Mouse (Mus musculus) testis, adult 2 months (tissue): ENCODE data around the gene Efcab11. TPM values are rescaled to one million over a fixed set of nuclear protein-coding genes. Genes with fewer than 3 reads are reported as not detected.
A peak's percentile ranks its signal among the peaks of the same experiment; 100 is the strongest.

ENCODE experiments used
- H3K27ac ChIP-seq: fragments of 200-500 bp; 2 replicates; pipeline ENCODE4 v1.5.1; 2012; ENCODE audit warnings: low read depth, low read length; ENCODE audit not compliant: control insufficient read depth, insufficient read depth
- H3K27me3 ChIP-seq: fragments of 200-500 bp; 2 replicates; pipeline ENCODE4 v1.6.1; 2012; ENCODE audit warnings: mild to moderate bottlenecking, low read length, moderate library complexity; ENCODE audit not compliant: control insufficient read depth, insufficient read depth
- H3K36me3 ChIP-seq: fragments of 200-500 bp; 2 replicates; pipeline ENCODE4 v1.6.1; 2012; ENCODE audit warnings: mild to moderate bottlenecking, low read length; ENCODE audit not compliant: control insufficient read depth, insufficient read depth
- H3K4me1 ChIP-seq: fragments of 200-500 bp; 2 replicates; pipeline ENCODE4 v1.6.1; 2012; ENCODE audit warnings: low read length; ENCODE audit not compliant: control insufficient read depth, insufficient read depth
- H3K4me3 ChIP-seq: fragments of 200-500 bp; 2 replicates; pipeline ENCODE4 v1.5.1; 2012; ENCODE audit warnings: low read depth, mild to moderate bottlenecking, low read length, moderate library complexity, mixed read lengths; ENCODE audit not compliant: control insufficient read depth
- CTCF ChIP-seq: fragments of 200-500 bp; IDR thresholded peaks from 2 replicates; pipeline ENCODE4 v1.5.1; 2012; ENCODE audit warnings: low read depth, mild to moderate bottlenecking, inconsistent platforms, low read length, moderate library complexity; ENCODE audit not compliant: control insufficient read depth, insufficient read depth, insufficient replicate concordance
- POLR2A ChIP-seq: fragments of 200-500 bp; IDR thresholded peaks from 2 replicates; pipeline ENCODE4 v1.6.1; 2012; ENCODE audit warnings: low read depth, mild to moderate bottlenecking, inconsistent platforms, low read length, moderate library complexity; ENCODE audit not compliant: control insufficient read depth
- polyA plus RNA-seq: library from polyadenylated mRNA; depleted of rRNA; stranded (reverse); fragments of >200 nt; gene quantifications from 2 replicates; pipeline ENCODE4 v1.2.3, GENCODE M21; 2012

Efcab11 gene
- polyA plus RNA-seq, 1 experiment, result 7.1 TPM

DNA sequence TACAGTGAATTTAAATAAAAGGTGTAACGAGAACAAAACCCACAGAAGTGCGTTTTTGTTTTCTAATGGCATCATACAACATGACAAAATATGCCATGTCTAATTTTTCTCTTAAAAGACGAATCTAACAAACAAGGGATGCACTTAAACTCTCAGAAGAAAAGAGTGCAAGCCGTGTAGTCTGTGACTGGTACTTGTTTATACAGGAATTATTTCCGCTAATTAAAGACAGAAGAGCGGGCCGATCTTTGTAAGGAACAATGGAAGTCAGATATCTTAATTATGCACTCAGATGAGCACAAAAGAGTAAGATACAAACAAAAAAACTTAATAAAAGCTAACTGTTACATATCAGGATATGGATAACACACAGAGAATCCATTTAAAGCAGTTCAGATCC lies 104.3 kb downstream of the Efcab11 start:
- no peak for TF ChIP-seq CTCF
- no peak for TF ChIP-seq POLR2A
- H3K36me3 ChIP-seq, result no peaks in the 10 kb centered on the region
- H3K27me3 ChIP-seq, result no peaks in the 10 kb centered on the region
- H3K4me3 ChIP-seq, result no peak overlapping the region
- no peak overlapping the region for H3K27ac ChIP-seq
- H3K4me1 ChIP-seq, result no peaks in the 10 kb centered on the region

DNA sequence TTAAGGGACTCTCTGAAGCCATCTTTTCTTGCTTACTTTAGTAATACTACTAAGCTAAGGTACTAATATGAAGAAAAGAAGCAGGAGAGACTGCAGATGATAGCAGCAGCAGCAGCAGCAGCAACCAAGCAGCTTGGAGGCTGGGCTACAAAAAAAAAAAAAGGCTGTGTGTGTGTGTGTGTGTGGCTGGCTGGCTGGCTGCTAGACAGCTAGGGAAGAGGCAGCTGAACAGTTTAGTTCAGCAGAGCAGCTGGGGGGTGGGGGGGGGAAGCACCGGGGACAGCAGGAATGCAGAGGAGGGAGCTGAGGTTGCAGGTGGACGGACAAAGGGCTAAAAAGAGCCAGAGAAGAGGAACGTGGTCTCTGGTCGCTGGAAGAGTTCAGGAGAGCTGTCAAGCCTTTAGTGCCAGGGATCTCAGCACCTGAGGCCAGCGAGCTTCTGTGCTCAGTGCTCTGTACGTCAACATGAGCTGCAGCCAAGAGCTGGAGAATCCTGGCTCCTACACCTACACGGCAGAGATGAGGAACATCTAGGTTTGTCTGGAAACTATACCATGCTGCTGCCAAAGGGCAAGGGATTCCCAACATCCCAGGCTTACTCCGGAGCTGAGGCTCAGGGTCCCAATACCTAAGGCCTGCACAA lies 107.6 kb downstream of the Efcab11 start:
- peak overlapping the region; percentile 57 for H3K4me3 ChIP-seq
- no peaks in the 10 kb centered on the region for H3K4me1 ChIP-seq
- TF ChIP-seq CTCF (no peak), POLR2A (no peak)
- no peak overlapping the region for H3K27ac ChIP-seq
- H3K27me3 ChIP-seq, result no peaks in the 10 kb centered on the region
- H3K36me3 ChIP-seq, result no peaks in the 10 kb centered on the region

- Histone ChIP-seq H3K36me3 (no peaks in the 10 kb centered on the region), H3K27me3 (no peaks in the 10 kb centered on the region), H3K4me1 (no peaks in the 10 kb centered on the region), H3K4me3 (no peak overlapping the region), H3K27ac (no peak overlapping the region)
- TF ChIP-seq POLR2A (no peak), CTCF (no peak)
Observed at GRCm38 (mm10) chr12:99774864-99775263, 109.4 kb downstream of the Efcab11 start.

DNA sequence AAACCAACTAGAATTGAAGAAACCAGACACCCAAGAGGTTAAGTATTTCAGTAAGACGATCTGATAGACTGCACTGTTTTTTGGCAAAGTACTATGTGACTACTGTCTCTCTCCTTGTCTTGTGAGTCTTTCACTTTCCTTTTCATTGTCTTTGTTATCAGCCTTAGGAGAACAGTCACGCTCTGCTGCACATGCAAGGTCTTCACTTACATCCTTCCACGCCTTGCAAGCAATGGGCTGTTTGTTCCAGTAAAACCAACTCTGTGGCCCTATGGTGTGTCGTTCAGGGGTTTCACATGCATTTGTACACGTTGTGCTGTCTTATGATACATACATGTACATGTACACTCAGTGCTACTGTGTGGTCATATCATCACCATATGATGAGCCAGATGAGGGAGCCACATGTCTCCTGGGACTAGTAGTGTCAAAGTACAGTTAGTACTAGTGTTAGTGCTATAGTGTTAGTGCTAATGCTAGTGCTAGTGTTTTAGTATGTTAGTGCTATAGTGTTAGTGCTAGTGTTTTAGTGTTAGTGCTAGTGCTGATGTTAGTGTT lies 110.5 kb downstream of the Efcab11 start:
- Histone ChIP-seq H3K4me3 (no peak overlapping the region), H3K4me1 (no peaks in the 10 kb centered on the region), H3K27me3 (no peaks in the 10 kb centered on the region), H3K27ac (no peak overlapping the region), H3K36me3 (no peaks in the 10 kb centered on the region)
- TF ChIP-seq CTCF, result no peak
- TF ChIP-seq POLR2A, result no peak

GRCm38 (mm10) chr12:99771018-99771417 lies 113.2 kb downstream of the Efcab11 start:
- Histone ChIP-seq H3K27ac (no peak overlapping the region), H3K27me3 (no peaks in the 10 kb centered on the region), H3K36me3 (no peaks in the 10 kb centered on the region), H3K4me3 (no peak overlapping the region), H3K4me1 (no peaks in the 10 kb centered on the region)
- TF ChIP-seq CTCF (no peak), POLR2A (no peak)

GRCm38 (mm10) chr12:99769626-99770025 lies 114.6 kb downstream of the Efcab11 start:
- TF ChIP-seq POLR2A (no peak), CTCF (no peak)
- no peaks in the 10 kb centered on the region for H3K4me1 ChIP-seq
- H3K27me3 ChIP-seq, result no peaks in the 10 kb centered on the region
- no peak overlapping the region for H3K27ac ChIP-seq
- no peak overlapping the region for H3K4me3 ChIP-seq
- H3K36me3 ChIP-seq, result no peaks in the 10 kb centered on the region

- no peaks in the 10 kb centered on the region for H3K36me3 ChIP-seq
- TF ChIP-seq POLR2A (no peak), CTCF (no peak)
- no peak overlapping the region for H3K27ac ChIP-seq
- H3K4me1 ChIP-seq, result no peaks in the 10 kb centered on the region
- no peaks in the 10 kb centered on the region for H3K27me3 ChIP-seq
- no peak overlapping the region for H3K4me3 ChIP-seq
Observed at GRCm38 (mm10) chr12:99767691-99768090, 116.5 kb downstream of the Efcab11 start.

GRCm38 (mm10) chr12:99765979-99766378 lies 118.3 kb downstream of the Efcab11 start:
- Histone ChIP-seq H3K27me3 (no peaks in the 10 kb centered on the region), H3K36me3 (no peaks in the 10 kb centered on the region), H3K27ac (no peak overlapping the region), H3K4me1 (no peaks in the 10 kb centered on the region), H3K4me3 (no peak overlapping the region)
- TF ChIP-seq POLR2A (no peak), CTCF (no peak)
